Mouse (Mus musculus) MEL (cell line): ENCODE data around the gene Psen1. TPM values are rescaled to one million over a fixed set of nuclear protein-coding genes. Genes with fewer than 3 reads are reported as not detected.

Experiments
- DNase-seq: peaks from one replicate; pipeline ENCODE4 v3.0.0; 2011; ENCODE audit warnings: low read depth, low spot score
- H3K27ac ChIP-seq: 2 replicates; pipeline ENCODE4 v1.5.1; 2012; ENCODE audit warnings: low read depth, mild to moderate bottlenecking, control low read depth, low read length, moderate library complexity; ENCODE audit not compliant: control insufficient read depth
- H3K27me3 ChIP-seq, 2 experiments: fragments of 150-350 bp in 1 of 2; sonication (generic) in 1 of 2; 2 replicates each; pipeline ENCODE4 v1.6.1; 2012; ENCODE audit warnings: low read length in 2 of 2, mild to moderate bottlenecking in 2 of 2, improper control_type of control experiment in 1 of 2, moderate library complexity in 1 of 2; ENCODE audit not compliant: insufficient read depth in 2 of 2, control insufficient read depth in 1 of 2
- H3K36me3 ChIP-seq, 2 experiments: 2 replicates each; pipeline ENCODE4 v1.6.1; 2012 to 2014; ENCODE audit warnings: low read length in 2 of 2, improper control_type of control experiment in 1 of 2, inconsistent platforms in 1 of 2, mild to moderate bottlenecking in 1 of 2; ENCODE audit not compliant: insufficient read depth in 2 of 2, control insufficient read depth in 1 of 2
- H3K4me1 ChIP-seq, 2 experiments: fragments of 150-350 bp in 1 of 2; sonication (generic) in 1 of 2; 2 replicates each; pipeline ENCODE4 v1.6.1; 2012; ENCODE audit warnings: low read length in 2 of 2, improper control_type of control experiment in 1 of 2, mild to moderate bottlenecking in 1 of 2; ENCODE audit not compliant: insufficient read depth in 2 of 2, control insufficient read depth in 1 of 2
- H3K4me3 ChIP-seq, 2 experiments: fragments of 150-350 bp in 1 of 2; sonication (generic) in 1 of 2; 2 replicates each; pipeline ENCODE4 v1.5.1; 2012; ENCODE audit warnings: low read depth in 2 of 2, low read length in 2 of 2, mild to moderate bottlenecking in 2 of 2, moderate library complexity in 2 of 2, control low read depth in 1 of 2, improper control_type of control experiment in 1 of 2; ENCODE audit not compliant: control insufficient read depth in 1 of 2, insufficient read depth in 1 of 2
- H3K79me2 ChIP-seq: 2 replicates; pipeline ENCODE4 v1.6.1; 2012; ENCODE audit warnings: mild to moderate bottlenecking, low read length, moderate library complexity; ENCODE audit not compliant: control insufficient read depth, poor library complexity, insufficient read depth
- H3K9ac ChIP-seq: 2 replicates; pipeline ENCODE4 v1.6.1; 2012; ENCODE audit warnings: low read depth, mild to moderate bottlenecking, control low read depth, low read length, moderate library complexity; ENCODE audit not compliant: control insufficient read depth, poor library complexity, severe bottlenecking
- H3K9me3 ChIP-seq: fragments of 150-350 bp; sonication (generic); replicated peaks from 2 replicates; pipeline ENCODE4 v1.6.1; 2012; ENCODE audit warnings: mild to moderate bottlenecking, low read length, improper control_type of control experiment, moderate library complexity; ENCODE audit not compliant: insufficient read depth
- BHLHE40 ChIP-seq: IDR thresholded peaks from 2 replicates; pipeline ENCODE4 v1.6.1; 2012; ENCODE audit warnings: low read depth, mild to moderate bottlenecking, inconsistent platforms, low read length, improper control_type of control experiment, borderline replicate concordance
- CTCF ChIP-seq, 3 experiments: IDR thresholded peaks in 2 of 3; conservative IDR thresholded peaks in 1 of 3; 2 replicates each; pipeline ENCODE4 v1.5.1; 2011 to 2012; ENCODE audit warnings: low read length in 3 of 3, low read depth in 2 of 3, mild to moderate bottlenecking in 2 of 3, improper control_type of control experiment in 1 of 3, inconsistent platforms in 1 of 3, mixed read lengths in 1 of 3, moderate library complexity in 1 of 3; ENCODE audit not compliant: control insufficient read depth in 1 of 3, insufficient read depth in 1 of 3, poor library complexity in 1 of 3, severe bottlenecking in 1 of 3
- E2F4 ChIP-seq: IDR thresholded peaks from 2 replicates; pipeline ENCODE4 v1.6.1; 2011; ENCODE audit warnings: low read depth, low read length, improper control_type of control experiment, borderline replicate concordance
- ELF1 ChIP-seq: IDR thresholded peaks from 2 replicates; pipeline ENCODE4 v1.6.1; 2014; ENCODE audit warnings: low read depth, mild to moderate bottlenecking, inconsistent platforms, low read length, improper control_type of control experiment, moderate library complexity
- EP300 ChIP-seq, 2 experiments: IDR thresholded peaks; 2 replicates each; pipeline ENCODE4 v1.6.1; 2011; ENCODE audit warnings: improper control_type of control experiment in 2 of 2, low read length in 2 of 2, low read depth in 1 of 2, mild to moderate bottlenecking in 1 of 2
- GATA1 ChIP-seq: IDR thresholded peaks from 2 replicates; pipeline ENCODE4 v1.6.1; 2011; ENCODE audit warnings: low read depth, low read length, improper control_type of control experiment
- JUND ChIP-seq: IDR thresholded peaks from 2 replicates; pipeline ENCODE4 v1.6.1; 2011; ENCODE audit warnings: low read depth, mild to moderate bottlenecking, improper control_type of control experiment, low read length
- MAFK ChIP-seq: IDR thresholded peaks from 2 replicates; pipeline ENCODE4 v1.6.1; 2011; ENCODE audit warnings: low read depth, mild to moderate bottlenecking, low read length, improper control_type of control experiment, borderline replicate concordance
- MAZ ChIP-seq: IDR thresholded peaks from 2 replicates; pipeline ENCODE4 v1.6.1; 2012; ENCODE audit warnings: low read depth, mild to moderate bottlenecking, inconsistent platforms, low read length, improper control_type of control experiment
- MEF2A ChIP-seq: IDR thresholded peaks from 2 replicates; pipeline ENCODE4 v1.6.1; 2014; ENCODE audit warnings: low read depth, mild to moderate bottlenecking, inconsistent platforms, low read length, improper control_type of control experiment; ENCODE audit not compliant: poor library complexity, insufficient replicate concordance, severe bottlenecking; ENCODE audit errors: extremely low read depth
- MYB ChIP-seq: IDR thresholded peaks from 2 replicates; pipeline ENCODE4 v1.6.1; 2011; ENCODE audit warnings: mild to moderate bottlenecking, low read depth, low read length, improper control_type of control experiment
- MYC ChIP-seq: IDR thresholded peaks from 2 replicates; pipeline ENCODE4 v1.6.1; 2011; ENCODE audit warnings: low read depth, mild to moderate bottlenecking, low read length, improper control_type of control experiment, moderate library complexity
- NRF1 ChIP-seq: IDR thresholded peaks from 2 replicates; pipeline ENCODE4 v1.6.1; 2014; ENCODE audit warnings: low read depth, mild to moderate bottlenecking, inconsistent platforms, low read length, improper control_type of control experiment, moderate library complexity; ENCODE audit not compliant: poor library complexity, insufficient read depth, severe bottlenecking
- POLR2A ChIP-seq, 2 experiments: IDR thresholded peaks; 2 replicates each; pipeline ENCODE4 v1.6.1; 2011 to 2012; ENCODE audit warnings: low read length in 2 of 2, mild to moderate bottlenecking in 2 of 2, control low read depth in 1 of 2, improper control_type of control experiment in 1 of 2, low read depth in 1 of 2, moderate library complexity in 1 of 2; ENCODE audit not compliant: control insufficient read depth in 1 of 2, insufficient read depth in 1 of 2, poor library complexity in 1 of 2
- POLR2AphosphoS5 ChIP-seq: IDR thresholded peaks from 2 replicates; pipeline ENCODE4 v1.6.1; 2012; ENCODE audit warnings: low read depth, borderline replicate concordance, mild to moderate bottlenecking, inconsistent platforms, low read length, moderate library complexity, mixed read lengths
- RCOR1 ChIP-seq: IDR thresholded peaks from 2 replicates; pipeline ENCODE4 v1.6.1; 2012; ENCODE audit warnings: low read depth, mild to moderate bottlenecking, inconsistent platforms, low read length, improper control_type of control experiment
- SIN3A ChIP-seq: IDR thresholded peaks from 2 replicates; pipeline ENCODE4 v1.6.1; 2012; ENCODE audit warnings: low read length, improper control_type of control experiment, inconsistent platforms
- SMC3 ChIP-seq: IDR thresholded peaks from 2 replicates; pipeline ENCODE4 v1.6.1; 2011; ENCODE audit warnings: low read depth, low read length, improper control_type of control experiment
- TAL1 ChIP-seq: IDR thresholded peaks from 2 replicates; pipeline ENCODE4 v1.6.1; 2012; ENCODE audit warnings: mild to moderate bottlenecking, inconsistent platforms, low read length, moderate library complexity, mixed read lengths
- TBP ChIP-seq: IDR thresholded peaks from 2 replicates; pipeline ENCODE4 v1.8.0; 2011; ENCODE audit warnings: low read depth, low read length, improper control_type of control experiment
- TCF12 ChIP-seq: IDR thresholded peaks from 2 replicates; pipeline ENCODE4 v1.6.1; 2014; ENCODE audit warnings: low read depth, mild to moderate bottlenecking, inconsistent platforms, low read length, improper control_type of control experiment, moderate library complexity
- ZNF384 ChIP-seq: IDR thresholded peaks from 2 replicates; pipeline ENCODE4 v1.6.1; 2012; ENCODE audit warnings: low read depth, mild to moderate bottlenecking, inconsistent platforms, low read length, improper control_type of control experiment
- polyA plus RNA-seq, 2 experiments: library from polyadenylated mRNA; stranded (reverse) in 1 of 2; unstranded in 1 of 2; fragments of >175 nt in 1 of 2; fragments of >200 nt in 1 of 2; gene quantifications; 2 replicates each; pipeline versions ENCODE4 v1.2.1 to v1.2.4; 2012; ENCODE audit warnings: low replicate concordance in 2 of 2, low read depth in 1 of 2; ENCODE audit not compliant: insufficient read length in 2 of 2, insufficient read depth in 1 of 2, missing spikeins in 1 of 2
- total RNA-seq: library from RNA; depleted of rRNA; stranded (reverse); fragments of 300-350 nt; gene quantifications from 2 replicates; pipeline ENCODE4 v1.2.3, GENCODE M21; 2012

Gene Psen1
- total and polyA plus RNA-seq, 3 experiments = 45.4 to 63.5 TPM; not detected in 1

- TF ChIP-seq GATA1 (0 out of 2 replicates have a peak, but pooled peaks have one; percentile 8), BHLHE40 (no peak), MAZ (no peak), ZNF384 (no peak), ELF1 (no peak), SIN3A (no peak; the same call in 1 of the 2 replicates), EP300 (IDR thresholded peaks at IDR 0.05; ENCODE audit: low read depth in 1 of 2, low read length in 2 of 2) (peak; percentile 52 to 64), SMC3 (no peak), MYB (no peak), POLR2AphosphoS5 (no peak), JUND (no peak), MEF2A (no peak), MAFK (no peak), POLR2A (IDR thresholded peaks at IDR 0.05; ENCODE audit: control insufficient read depth in 1 of 2, insufficient read depth in 1 of 2, low read depth in 1 of 2, low read length in 2 of 2, poor library complexity in 1 of 2) (no peak), NRF1 (no peak), E2F4 (no peak), TBP (no peak), TCF12 (0 out of 2 replicates have a peak, but pooled peaks have one; percentile 7)
Observed at GRCm38 (mm10) chr12:83685466-83685865, 2.5 kb upstream of the Psen1 start (continued).

- Histone ChIP-seq H3K4me3 (no peak overlapping the region; a peak in 1 of 4 replicates), H3K79me2 (peaks cover 27% of the 10 kb centered on the region), H3K27ac (peak overlapping the region; percentile 97), H3K9ac (peak overlapping the region; percentile 94), H3K36me3 (peaks cover 13 to 21% of the 10 kb centered on the region in 2 experiments), H3K4me1 (peaks cover 4% of the 10 kb centered on the region in 2 experiments; a peak in 2 of 4 replicates), H3K27me3 (no peaks in the 10 kb centered on the region), H3K9me3 (no peaks in the 10 kb centered on the region)
- peak; percentile 56 for DNase-seq
- TF ChIP-seq RCOR1 = no peak
- no peak for TF ChIP-seq MYC
- no peak for TF ChIP-seq SIN3A
- TF ChIP-seq NRF1 = no peak
- no peak for TF ChIP-seq SMC3
- no peak for TF ChIP-seq TAL1
- no peak for TF ChIP-seq ELF1
- TF ChIP-seq CTCF (IDR thresholded peaks at IDR 0.05 in 2 of 3, conservative IDR thresholded peaks at IDR 0.05 in 1 of 3; ENCODE audit: control insufficient read depth in 1 of 3, insufficient read depth in 1 of 3, low read depth in 2 of 3, low read length in 3 of 3, poor library complexity in 1 of 3, severe bottlenecking in 1 of 3) = no peak
Observed at GRCm38 (mm10) chr12:83686575-83687350, 1.2 kb upstream of the Psen1 start.
